Mouse (Mus musculus) thymus, adult 2 months (tissue): ENCODE results near the gene Btaf1. TPM values are rescaled to one million over a fixed set of nuclear protein-coding genes. Genes with fewer than 3 reads are reported as not detected.
A peak's percentile ranks its signal among the peaks of the same experiment; 100 is the strongest.

Experiments
- DNase-seq: peaks from one replicate; pipeline ENCODE4 v3.0.0; 2021
- H3K27ac ChIP-seq: fragments of 200-500 bp; 2 replicates; pipeline ENCODE4 v1.5.1; 2012; ENCODE audit warnings: low read length, control low read depth; ENCODE audit not compliant: control insufficient read depth, insufficient read depth
- H3K27me3 ChIP-seq: fragments of 200-500 bp; 2 replicates; pipeline ENCODE4 v1.6.1; 2012; ENCODE audit warnings: mild to moderate bottlenecking, low read length, moderate library complexity, mixed read lengths; ENCODE audit not compliant: control insufficient read depth, insufficient read depth
- H3K36me3 ChIP-seq: fragments of 200-500 bp; 2 replicates; pipeline ENCODE4 v1.6.1; 2012; ENCODE audit warnings: mild to moderate bottlenecking, low read length, moderate library complexity; ENCODE audit not compliant: control insufficient read depth, insufficient read depth
- H3K4me1 ChIP-seq: fragments of 200-500 bp; replicated peaks from 2 replicates; pipeline ENCODE4 v1.6.1; 2012; ENCODE audit warnings: low read length; ENCODE audit not compliant: control insufficient read depth, insufficient read depth
- H3K4me3 ChIP-seq: fragments of 200-500 bp; 2 replicates; pipeline ENCODE4 v1.5.1; 2012; ENCODE audit warnings: mild to moderate bottlenecking, low read length, control low read depth, moderate library complexity; ENCODE audit not compliant: control insufficient read depth, insufficient read depth
- CTCF ChIP-seq: fragments of 200-500 bp; IDR thresholded peaks from 2 replicates; pipeline ENCODE4 v1.5.1; 2012; ENCODE audit warnings: mild to moderate bottlenecking, control low read depth, low read length, moderate library complexity, borderline replicate concordance; ENCODE audit not compliant: control insufficient read depth, poor library complexity, insufficient read depth; ENCODE audit errors: extremely low read depth
- POLR2A ChIP-seq: fragments of 200-500 bp; IDR thresholded peaks from 2 replicates; pipeline ENCODE4 v1.6.1; 2012; ENCODE audit warnings: mild to moderate bottlenecking, low read length, control low read depth, moderate library complexity; ENCODE audit not compliant: control insufficient read depth, poor library complexity, insufficient read depth; ENCODE audit errors: extremely low read depth
- WGBS: fragments of 180-500 bp; shearing (Covaris S2); methylation state at CpG from one replicate; pipeline ENCODE4 v1.1.7; 2018; 5-methylcytosine and 5-hydroxymethylcytosine counted together
- polyA plus RNA-seq: library from polyadenylated mRNA; depleted of rRNA; stranded (reverse); fragments of >200 nt; gene quantifications from 2 replicates; pipeline ENCODE4 v1.2.3, GENCODE M21; 2012; rRNA removed

Gene Btaf1
- polyA plus RNA-seq, result 9.0 and 9.8 TPM in 2 replicates

DNA sequence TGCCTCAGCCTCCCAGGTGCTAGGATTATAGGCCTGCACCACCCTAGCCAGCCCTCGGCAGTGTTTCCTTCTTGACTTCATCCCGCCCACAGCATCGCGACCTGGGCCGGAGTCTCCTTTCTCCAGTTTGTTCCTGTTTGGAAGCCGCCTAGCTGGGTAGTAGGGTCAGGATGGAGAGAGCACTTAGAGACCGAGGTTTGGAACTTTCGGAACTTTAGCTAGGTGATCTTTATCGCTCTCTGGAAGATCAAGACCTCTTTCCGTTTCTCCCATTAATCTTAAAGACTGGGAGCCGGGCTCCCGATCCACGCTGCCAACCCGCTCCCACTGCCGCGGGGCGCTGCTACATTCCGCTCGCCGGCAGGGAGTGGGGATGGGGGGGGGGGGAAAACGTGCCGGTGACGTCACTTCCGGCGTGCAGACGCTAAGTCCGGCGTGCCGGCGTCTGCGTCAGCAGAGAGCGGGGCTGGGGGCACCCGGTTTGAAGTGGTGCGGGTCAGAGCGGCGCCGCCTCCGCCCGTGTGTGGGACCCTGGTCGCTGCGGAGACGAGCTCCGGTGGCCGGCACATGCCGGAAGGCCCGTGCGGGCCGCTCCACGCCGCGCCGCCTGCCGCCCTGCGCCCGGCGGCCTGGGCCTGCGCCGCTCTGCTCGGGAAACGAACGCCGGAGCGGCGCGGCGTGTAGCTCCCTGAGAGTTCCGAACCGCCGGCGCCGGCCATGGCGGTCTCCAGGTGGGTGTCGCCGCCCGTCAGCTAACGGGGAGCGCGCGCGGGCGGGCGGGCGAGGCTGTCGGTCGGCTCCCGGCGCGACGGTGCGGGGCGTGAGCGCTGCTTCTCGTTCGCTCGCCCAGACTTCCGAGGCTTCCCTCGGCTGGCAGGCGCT is at the start of gene Btaf1:
Gene Btaf1, plus strand, starts transcription at position 409 of the 882 bp plus-strand sequence.
- Histone ChIP-seq H3K4me1 (0 out of 2 replicates have a peak, but pooled peaks cover 3% of the 10 kb centered on the region), H3K27me3 (no peaks in the 10 kb centered on the region), H3K4me3 (peak within 1 kb of the TSS; percentile 92), H3K27ac (peak within 1 kb of the TSS; percentile 25), H3K36me3 (no peaks in the 10 kb centered on the region)
- peak; percentile 74 for DNase-seq
- TF ChIP-seq CTCF (peak; percentile 37; the same call in 1 of the 2 replicates), POLR2A (peak; percentile 97)
- WGBS, result under 1% methylated on average over 98 of the region's 98 CpGs

DNA sequence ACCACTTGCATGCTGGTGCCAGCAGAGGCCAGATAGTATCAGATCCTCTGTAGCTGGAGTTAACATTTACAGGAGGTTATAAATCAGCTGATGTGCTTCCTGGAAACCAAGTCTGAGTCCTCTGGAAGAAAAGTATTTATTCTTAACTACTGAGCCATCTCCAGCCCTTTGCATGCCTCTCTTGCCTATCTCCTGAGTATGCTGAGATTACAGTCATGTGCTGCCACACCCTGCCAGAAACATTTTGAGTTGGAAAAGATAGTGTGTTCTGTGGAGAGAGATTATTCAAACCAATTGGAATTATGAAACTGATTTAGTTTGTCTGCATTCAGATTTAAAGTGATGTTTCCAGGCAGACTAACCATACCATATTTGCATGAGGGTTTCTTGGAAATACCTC is 48.5 kb upstream of the Btaf1 start:
- TF ChIP-seq CTCF (no peak), POLR2A (no peak)
- H3K27ac ChIP-seq, result no peak overlapping the region
- H3K36me3 ChIP-seq, result peaks cover 88% of the 10 kb centered on the region
- H3K27me3 ChIP-seq, result no peaks in the 10 kb centered on the region
- no peaks in the 10 kb centered on the region for H3K4me1 ChIP-seq
- no peak for DNase-seq
- no peak overlapping the region for H3K4me3 ChIP-seq

- Histone ChIP-seq H3K4me1 (no peaks in the 10 kb centered on the region), H3K27me3 (no peaks in the 10 kb centered on the region), H3K4me3 (no peak overlapping the region), H3K27ac (no peak overlapping the region), H3K36me3 (peaks cover 88% of the 10 kb centered on the region)
- TF ChIP-seq POLR2A (no peak), CTCF (no peak)
- 96% methylated on average over 11 of the region's 11 CpGs for WGBS
- no peak for DNase-seq
These were observed 47.0 kb upstream of the Btaf1 start for GRCm38 (mm10) chr19:36878743-36879495.

DNA sequence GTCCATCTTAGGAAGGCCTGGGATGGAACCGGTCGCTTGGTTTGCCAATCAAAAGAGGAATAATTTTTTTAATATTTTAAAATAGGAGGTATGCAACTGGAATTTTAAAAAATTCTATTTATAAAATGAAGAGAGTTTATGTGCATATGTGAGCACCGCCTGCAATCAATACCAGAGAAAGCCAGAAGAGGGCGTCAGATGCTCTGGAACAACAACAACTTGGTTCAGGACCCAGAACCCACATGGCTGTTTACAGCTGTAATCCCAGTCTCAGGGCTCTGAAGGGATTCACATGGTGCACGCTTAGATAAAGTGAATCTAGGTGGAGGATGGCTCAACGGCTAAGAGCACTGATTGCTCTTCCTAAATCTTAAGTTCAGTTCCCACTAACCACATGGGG is 42.8 kb upstream of the Btaf1 start:
- Histone ChIP-seq H3K27ac (no peak overlapping the region), H3K4me3 (no peak overlapping the region), H3K36me3 (peaks cover 92% of the 10 kb centered on the region), H3K4me1 (no peaks in the 10 kb centered on the region), H3K27me3 (no peaks in the 10 kb centered on the region)
- no peak for TF ChIP-seq CTCF
- no peak for TF ChIP-seq POLR2A
- WGBS, result 94% methylated on average over 6 of the region's 6 CpGs
- peak; percentile 31 for DNase-seq

GRCm38 (mm10) chr19:36886316-36886715 is 39.6 kb upstream of the Btaf1 start:
- DNase-seq, result no peak
- Histone ChIP-seq H3K4me3 (no peak overlapping the region), H3K4me1 (no peaks in the 10 kb centered on the region), H3K27ac (no peak overlapping the region), H3K36me3 (peaks cover 99% of the 10 kb centered on the region), H3K27me3 (no peaks in the 10 kb centered on the region)
- TF ChIP-seq CTCF (no peak), POLR2A (no peak)
- WGBS, result 95% methylated on average over 2 of the region's 2 CpGs

- Histone ChIP-seq H3K27ac (no peak overlapping the region), H3K27me3 (no peaks in the 10 kb centered on the region), H3K4me1 (no peaks in the 10 kb centered on the region), H3K36me3 (peaks cover 98% of the 10 kb centered on the region), H3K4me3 (no peak overlapping the region)
- TF ChIP-seq CTCF (no peak), POLR2A (no peak)
- 94% methylated on average over 3 of the region's 3 CpGs for WGBS
- no peak for DNase-seq
These were observed 38.2 kb upstream of the Btaf1 start for GRCm38 (mm10) chr19:36887706-36888105.

DNA sequence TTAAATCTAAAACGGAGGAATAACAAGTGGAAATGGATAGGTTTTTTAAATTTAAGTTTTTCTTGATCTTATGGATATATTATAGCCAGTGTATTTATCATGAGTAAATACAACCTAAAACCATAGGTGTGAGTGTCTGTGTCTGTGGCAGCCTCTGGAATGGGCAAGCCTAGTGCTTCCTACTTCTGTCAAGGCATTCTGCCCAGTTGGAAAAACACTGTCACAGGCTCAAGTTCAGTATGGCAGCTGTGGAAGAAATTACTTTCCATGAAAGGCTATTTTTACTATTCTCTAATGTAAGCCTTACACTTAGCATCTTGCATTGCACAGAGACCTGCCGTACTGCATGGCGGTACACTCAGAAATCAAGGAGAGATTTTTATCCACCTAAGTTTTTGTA is 34.1 kb upstream of the Btaf1 start:
- peaks cover 70% of the 10 kb centered on the region for H3K36me3 ChIP-seq
- WGBS, result 97% methylated on average over 3 of the region's 3 CpGs

More for the DNA sequence above, 34.1 kb upstream of the Btaf1 start:
- Histone ChIP-seq H3K4me1 (no peaks in the 10 kb centered on the region), H3K4me3 (no peak overlapping the region), H3K27me3 (no peaks in the 10 kb centered on the region), H3K27ac (no peak overlapping the region)
- no peak for TF ChIP-seq CTCF
- TF ChIP-seq POLR2A, result no peak
- DNase-seq, result no peak
